ENCODE assay signal across 16 mouse cellular contexts in genomic region chr16:94949172-94949571, GRCm38 (mm10). TPM values are rescaled to one million over a fixed set of nuclear protein-coding genes. Genes with fewer than 3 reads are reported as not detected.
"Had no signal": no experiment of that assay in that cellular context is flagged by ENCODE, and none has a peak within 500 bp of the region (broad histone marks: within the 10 kb centered on the region; RNA-seq: fewer than 3 reads in every experiment).

No protein-coding gene starts in this region.

- DNase-seq: kidney, postnatal 25 days; layer of hippocampus, postnatal 36 days; liver, embryonic 13.5 days; lung, adult 2 months; lung, postnatal 14 days; lung, postnatal 4 days; midbrain, embryonic 14.5 days; right cerebral cortex, adult 18-20 months; right cerebral cortex, postnatal 14 days; right cerebral cortex, postnatal 4 days; thymus, adult 2 months; thymus, postnatal 14 days; thymus, postnatal 4 days had no signal

RNA-seq across cellular contexts. Expression of gene Kcnj6, which starts 48.3 kb away (rescaled TPM):
- total RNA-seq: liver, adult 2 months; megakaryocyte progenitor cell, adult 5-6 weeks; megakaryocyte-erythroid progenitor cell, adult 5-6 weeks had no signal
